Comparison of ENCODE assay signal across 8 mouse cellular contexts in genomic region chr2:25223681-25224491, GRCm38 (mm10). TPM values are rescaled to one million over a fixed set of nuclear protein-coding genes. Genes with fewer than 3 reads are reported as not detected.
DNase-seq lines count a peak whose midpoint lies in the region; ATAC-seq and TF ChIP-seq lines count a peak whose summit lies in the region.

No protein-coding gene starts in this region.

- H3K4me1 ChIP-seq in hindbrain, embryonic 13.5 days (replicated peaks), result peaks cover 22% of the 10 kb centered on the region
- peaks cover 75% of the 10 kb centered on the region for H3K4me1 ChIP-seq in megakaryocyte, embryonic 14.5 days
- H3K4me1 ChIP-seq in small intestine, adult 2 months (ENCODE audit: control insufficient read depth, insufficient read depth, insufficient read length, low read length), result peaks cover 4% of the 10 kb centered on the region

- no peaks in the 10 kb centered on the region for H3K27me3 ChIP-seq in hindbrain, embryonic 13.5 days
- no peaks in the 10 kb centered on the region for H3K27me3 ChIP-seq in megakaryocyte, embryonic 14.5 days (replicated peaks)
- no peaks in the 10 kb centered on the region for H3K27me3 ChIP-seq in small intestine, adult 2 months (ENCODE audit: control insufficient read depth, insufficient read depth, low read length)

- peaks cover 9% of the 10 kb centered on the region for H3K36me3 ChIP-seq in hindbrain, embryonic 13.5 days
- peaks cover 24% of the 10 kb centered on the region for H3K36me3 ChIP-seq in megakaryocyte, embryonic 14.5 days (replicated peaks; ENCODE audit: low read length)
- H3K36me3 ChIP-seq in small intestine, adult 2 months (ENCODE audit: control insufficient read depth, insufficient read depth, low read length), result peaks cover 14% of the 10 kb centered on the region

- 3% methylated on average over 40 of the region's 53 CpGs for WGBS in hindbrain, embryonic 13.5 days
- under 1% methylated on average over 53 of the region's 53 CpGs for WGBS in small intestine, adult 2 months

- H3K9ac ChIP-seq in hindbrain, embryonic 13.5 days, result peak overlapping the region; percentile 90

- H3K9me3 ChIP-seq in hindbrain, embryonic 13.5 days, result no peaks in the 10 kb centered on the region
- H3K9me3 ChIP-seq in megakaryocyte, embryonic 14.5 days, result 0 out of 2 replicates have a peak, but pooled peaks cover under 1% of the 10 kb centered on the region

- no peak; the same call in 1 of the 2 replicates for ATAC-seq in hindbrain, embryonic 13.5 days (ENCODE audit: low FRiP score)

- no peak for TF ChIP-seq POLR2A in small intestine, adult 2 months (IDR thresholded peaks at IDR 0.05; ENCODE audit: low read depth, low read length)

- no peak for TF ChIP-seq CTCF in small intestine, adult 2 months (IDR thresholded peaks at IDR 0.05; ENCODE audit: extremely low read depth, insufficient read length, insufficient replicate concordance, low read depth, low read length)

- peak overlapping the region; percentile 88 for H3K4me3 ChIP-seq in hindbrain, embryonic 13.5 days
- peak overlapping the region; percentile 99 for H3K4me3 ChIP-seq in megakaryocyte, embryonic 14.5 days (replicated peaks)
- H3K4me3 ChIP-seq in small intestine, adult 2 months (ENCODE audit: low read depth, low read length), result peak overlapping the region; percentile 81

- DNase-seq in MN1 (ENCODE audit: low spot score), result peak; percentile 90
- peak; percentile 88 for DNase-seq in c-Kit-positive CD71-positive TER-119-negative erythroid progenitor cells, embryonic 14.5 days (ENCODE audit: low read depth)
- peak; percentile 87 for DNase-seq in gastrocnemius, adult 18-20 months (ENCODE audit: low spot score)
- DNase-seq in left cerebral cortex, postnatal 25 days (ENCODE audit: low spot score in 2 of 2), result peak; percentile 76 to 79
- peak; percentile 82 for DNase-seq in yolk sac, embryonic 10.5 days (ENCODE audit: low spot score)

- peak overlapping the region; percentile 92 for H3K4me2 ChIP-seq in hindbrain, embryonic 13.5 days

- H3K27ac ChIP-seq in hindbrain, embryonic 13.5 days, result peak overlapping the region; percentile 94
- peak overlapping the region; percentile 99 for H3K27ac ChIP-seq in small intestine, adult 2 months (ENCODE audit: insufficient read depth, low read depth, low read length)

- intact Hi-C loops in left cerebral cortex, postnatal 25 days (cut with DNase I), result loop anchor here (2.0 kb wide), 2 partner anchors 13 to 31 kb away; partner anchors contain the start of genes Nelfb and Tmem203

RNA-seq across cellular contexts. Expression of gene Tubb4b, which starts 0.6 kb away (rescaled TPM):
- total RNA-seq in gastrocnemius, adult 18-20 months (2021), result 100 to 1,000 TPM; 224 to 228 TPM
- polyA plus RNA-seq in hindbrain, embryonic 13.5 days (2015; fragmentation: Nextera tagmentation; extraction: Ambion mirVana), result 349 and 363 TPM in 2 replicates
- 100 to 1,000 TPM; 376 to 398 TPM for total RNA-seq in left cerebral cortex, postnatal 25 days (2021)
- 264 and 365 TPM in 2 replicates for polyA plus RNA-seq in megakaryocyte, embryonic 14.5 days (2012; ENCODE audit: insufficient read depth, low replicate concordance)
- polyA plus RNA-seq in small intestine, adult 2 months (2012; rRNA removed), result 481 and 881 TPM in 2 replicates

RNA-seq across cellular contexts. Expression of gene Fam166a, which starts 5.3 kb away (rescaled TPM):
- not detected for total RNA-seq in gastrocnemius, adult 18-20 months (2021)
- polyA plus RNA-seq in hindbrain, embryonic 13.5 days (2015; fragmentation: Nextera tagmentation; extraction: Ambion mirVana), result 0.40 and 1.3 TPM in 2 replicates
- total RNA-seq in left cerebral cortex, postnatal 25 days (2021), result not detected
- not detected in 2 replicates for polyA plus RNA-seq in megakaryocyte, embryonic 14.5 days (2012; ENCODE audit: insufficient read depth, low replicate concordance)
- polyA plus RNA-seq in small intestine, adult 2 months (2012; rRNA removed), result 0.10 TPM in 1 of 2 replicates, not detected in the other

RNA-seq across cellular contexts. Expression of gene Stpg3, which starts 9.4 kb away (rescaled TPM):
- not detected for total RNA-seq in gastrocnemius, adult 18-20 months (2021)
- polyA plus RNA-seq in hindbrain, embryonic 13.5 days (2015; fragmentation: Nextera tagmentation; extraction: Ambion mirVana), result not detected in 2 replicates
- total RNA-seq in left cerebral cortex, postnatal 25 days (2021), result under 1 TPM in 1 of 2 experiments, not detected in 1; 0.23 TPM
- 0.08 and 1.5 TPM in 2 replicates for polyA plus RNA-seq in megakaryocyte, embryonic 14.5 days (2012; ENCODE audit: insufficient read depth, low replicate concordance)
- not detected in 2 replicates for polyA plus RNA-seq in small intestine, adult 2 months (2012; rRNA removed)

RNA-seq across cellular contexts. Expression of gene Slc34a3, which starts 10.3 kb away (rescaled TPM):
- total RNA-seq in gastrocnemius, adult 18-20 months (2021), result not detected
- not detected in 2 replicates for polyA plus RNA-seq in hindbrain, embryonic 13.5 days (2015; fragmentation: Nextera tagmentation; extraction: Ambion mirVana)
- total RNA-seq in left cerebral cortex, postnatal 25 days (2021), result not detected
- not detected in 2 replicates for polyA plus RNA-seq in megakaryocyte, embryonic 14.5 days (2012; ENCODE audit: insufficient read depth, low replicate concordance)
- polyA plus RNA-seq in small intestine, adult 2 months (2012; rRNA removed), result 0.05 and 5.6 TPM in 2 replicates

RNA-seq across cellular contexts. Expression of gene Nelfb, which starts 12.6 kb away (rescaled TPM):
- total RNA-seq in gastrocnemius, adult 18-20 months (2021), result 10 to 100 TPM; 18.8 to 21.3 TPM
- polyA plus RNA-seq in hindbrain, embryonic 13.5 days (2015; fragmentation: Nextera tagmentation; extraction: Ambion mirVana), result 98.3 and 104 TPM in 2 replicates
- 10 to 100 TPM; 50.8 to 51.8 TPM for total RNA-seq in left cerebral cortex, postnatal 25 days (2021)
- polyA plus RNA-seq in megakaryocyte, embryonic 14.5 days (2012; ENCODE audit: insufficient read depth, low replicate concordance), result 22.9 and 24.0 TPM in 2 replicates
- polyA plus RNA-seq in small intestine, adult 2 months (2012; rRNA removed), result 21.8 and 37.2 TPM in 2 replicates
